Mouse (Mus musculus): Measurements from ENCODE around the gene Akt1. TPM values are rescaled to one million over a fixed set of nuclear protein-coding genes. Genes with fewer than 3 reads are reported as not detected.

Gene Akt1
- total and polyA plus RNA-seq, 3 experiments, result 121 to 461 (median 168) TPM

GRCm38 (mm10) chr12:112627097-112627881 lies 47.4 kb downstream of the Akt1 start:
- TF ChIP-seq POLR2AphosphoS5 (IDR thresholded peaks at IDR 0.05; ENCODE audit: insufficient replicate concordance, low read depth, low read length) (no peak), CTCF (IDR thresholded peaks at IDR 0.05; ENCODE audit: low read depth, low read length) (peak; percentile 93)
- Histone ChIP-seq H3K27me3 (ENCODE audit: insufficient read depth, low read length) (peaks cover 43% of the 10 kb centered on the region), H3K4me3 (ENCODE audit: low read depth, low read length) (no peak overlapping the region), H3K4me1 (ENCODE audit: insufficient read depth, low read depth, low read length) (peaks cover 11% of the 10 kb centered on the region), H3K9me3 (replicated peaks) (no peaks in the 10 kb centered on the region), H3K36me3 (replicated peaks) (no peaks in the 10 kb centered on the region)
- DNase-seq (ENCODE audit: low spot score) (no peak), ATAC-seq (ENCODE audit: extremely low read depth, insufficient number of reproducible peaks, low FRiP score, poor library complexity, severe bottlenecking) (no peak)

GRCm38 (mm10) chr12:112626455-112626854 lies 48.2 kb downstream of the Akt1 start:
- TF ChIP-seq CTCF (IDR thresholded peaks at IDR 0.05; ENCODE audit: low read depth, low read length) (no peak), POLR2AphosphoS5 (IDR thresholded peaks at IDR 0.05; ENCODE audit: insufficient replicate concordance, low read depth, low read length) (no peak), GATA2 (IDR thresholded peaks at IDR 0.05; ENCODE audit: borderline replicate concordance, low read depth, low read length) (no peak), TAL1 (conservative IDR thresholded peaks at IDR 0.05; ENCODE audit: low read depth, low read length) (no peak), GATA1 (IDR thresholded peaks at IDR 0.05; ENCODE audit: borderline replicate concordance, low read length) (no peak)
- DNase-seq (ENCODE audit: low spot score) (no peak), ATAC-seq (ENCODE audit: extremely low read depth, insufficient number of reproducible peaks, low FRiP score, poor library complexity, severe bottlenecking) (no peak)
- peaks cover 44% of the 10 kb centered on the region for H3K27me3 ChIP-seq (ENCODE audit: insufficient read depth, low read length)
- no peaks in the 10 kb centered on the region for H3K36me3 ChIP-seq (replicated peaks)
- H3K4me3 ChIP-seq (ENCODE audit: low read depth, low read length), result no peak overlapping the region
- H3K9me3 ChIP-seq (replicated peaks), result no peaks in the 10 kb centered on the region
- peaks cover 11% of the 10 kb centered on the region for H3K4me1 ChIP-seq (ENCODE audit: insufficient read depth, low read depth, low read length)

GRCm38 (mm10) chr12:112625700-112626099 lies 49.0 kb downstream of the Akt1 start:
- ATAC-seq (ENCODE audit: extremely low read depth, insufficient number of reproducible peaks, low FRiP score, poor library complexity, severe bottlenecking) (no peak), DNase-seq (ENCODE audit: low spot score) (no peak)
- H3K4me1 ChIP-seq (ENCODE audit: insufficient read depth, low read depth, low read length), result peaks cover 11% of the 10 kb centered on the region
- H3K9me3 ChIP-seq (replicated peaks), result no peaks in the 10 kb centered on the region
- no peak for TF ChIP-seq GATA2 (IDR thresholded peaks at IDR 0.05; ENCODE audit: borderline replicate concordance, low read depth, low read length)
- TF ChIP-seq CTCF (IDR thresholded peaks at IDR 0.05; ENCODE audit: low read depth, low read length), result no peak
- no peak for TF ChIP-seq POLR2AphosphoS5 (IDR thresholded peaks at IDR 0.05; ENCODE audit: insufficient replicate concordance, low read depth, low read length)
- TF ChIP-seq TAL1 (conservative IDR thresholded peaks at IDR 0.05; ENCODE audit: low read depth, low read length), result no peak
- TF ChIP-seq GATA1 (IDR thresholded peaks at IDR 0.05; ENCODE audit: borderline replicate concordance, low read length), result no peak
- no peaks in the 10 kb centered on the region for H3K36me3 ChIP-seq (replicated peaks)
- H3K4me3 ChIP-seq (ENCODE audit: low read depth, low read length), result no peak overlapping the region
- peaks cover 51% of the 10 kb centered on the region for H3K27me3 ChIP-seq (ENCODE audit: insufficient read depth, low read length)

GRCm38 (mm10) chr12:112623742-112624141 lies 50.9 kb downstream of the Akt1 start:
- Histone ChIP-seq H3K36me3 (replicated peaks) (no peaks in the 10 kb centered on the region), H3K4me3 (ENCODE audit: low read depth, low read length) (no peak overlapping the region), H3K9me3 (replicated peaks) (no peaks in the 10 kb centered on the region), H3K4me1 (ENCODE audit: insufficient read depth, low read depth, low read length) (0 out of 2 replicates have a peak, but pooled peaks cover 3% of the 10 kb centered on the region), H3K27me3 (ENCODE audit: insufficient read depth, low read length) (peaks cover 60% of the 10 kb centered on the region)
- ATAC-seq (ENCODE audit: extremely low read depth, insufficient number of reproducible peaks, low FRiP score, poor library complexity, severe bottlenecking), result peak; percentile 60; the same call in 1 of the 2 replicates
- peak; percentile 62 for DNase-seq (ENCODE audit: low spot score)
- TF ChIP-seq POLR2AphosphoS5 (IDR thresholded peaks at IDR 0.05; ENCODE audit: insufficient replicate concordance, low read depth, low read length), result no peak
- peak; percentile 96 for TF ChIP-seq CTCF (IDR thresholded peaks at IDR 0.05; ENCODE audit: low read depth, low read length)

GRCm38 (mm10) chr12:112621900-112622299 lies 52.8 kb downstream of the Akt1 start:
- DNase-seq (ENCODE audit: low spot score) (no peak), ATAC-seq (ENCODE audit: extremely low read depth, insufficient number of reproducible peaks, low FRiP score, poor library complexity, severe bottlenecking) (no peak)
- Histone ChIP-seq H3K36me3 (replicated peaks) (no peaks in the 10 kb centered on the region), H3K9me3 (replicated peaks) (no peaks in the 10 kb centered on the region), H3K4me1 (ENCODE audit: insufficient read depth, low read depth, low read length) (0 out of 2 replicates have a peak, but pooled peaks cover 2% of the 10 kb centered on the region), H3K4me3 (ENCODE audit: low read depth, low read length) (no peak overlapping the region), H3K27me3 (ENCODE audit: insufficient read depth, low read length) (peaks cover 73% of the 10 kb centered on the region)
- TF ChIP-seq GATA2 (IDR thresholded peaks at IDR 0.05; ENCODE audit: borderline replicate concordance, low read depth, low read length) (no peak), POLR2AphosphoS5 (IDR thresholded peaks at IDR 0.05; ENCODE audit: insufficient replicate concordance, low read depth, low read length) (no peak), CTCF (IDR thresholded peaks at IDR 0.05; ENCODE audit: low read depth, low read length) (no peak), TAL1 (conservative IDR thresholded peaks at IDR 0.05; ENCODE audit: low read depth, low read length) (no peak), GATA1 (IDR thresholded peaks at IDR 0.05; ENCODE audit: borderline replicate concordance, low read length) (no peak)

- no peak overlapping the region for H3K4me3 ChIP-seq (ENCODE audit: low read depth, low read length)
- no peaks in the 10 kb centered on the region for H3K4me1 ChIP-seq (ENCODE audit: insufficient read depth, low read depth, low read length)
- no peak for TF ChIP-seq TAL1 (conservative IDR thresholded peaks at IDR 0.05; ENCODE audit: low read depth, low read length)
- TF ChIP-seq GATA2 (IDR thresholded peaks at IDR 0.05; ENCODE audit: borderline replicate concordance, low read depth, low read length), result no peak
- no peak for TF ChIP-seq CTCF (IDR thresholded peaks at IDR 0.05; ENCODE audit: low read depth, low read length)
- peaks cover 76% of the 10 kb centered on the region for H3K27me3 ChIP-seq (ENCODE audit: insufficient read depth, low read length)
- H3K9me3 ChIP-seq (replicated peaks), result no peaks in the 10 kb centered on the region
- H3K36me3 ChIP-seq (replicated peaks), result no peaks in the 10 kb centered on the region
- DNase-seq (ENCODE audit: low spot score) (no peak), ATAC-seq (ENCODE audit: extremely low read depth, insufficient number of reproducible peaks, low FRiP score, poor library complexity, severe bottlenecking) (no peak)
These were observed 54.2 kb downstream of the Akt1 start for GRCm38 (mm10) chr12:112620354-112621061.

Measured in G1E (cell line).